Mouse (Mus musculus): Measurements from ENCODE around the gene Pan2.

DNA sequence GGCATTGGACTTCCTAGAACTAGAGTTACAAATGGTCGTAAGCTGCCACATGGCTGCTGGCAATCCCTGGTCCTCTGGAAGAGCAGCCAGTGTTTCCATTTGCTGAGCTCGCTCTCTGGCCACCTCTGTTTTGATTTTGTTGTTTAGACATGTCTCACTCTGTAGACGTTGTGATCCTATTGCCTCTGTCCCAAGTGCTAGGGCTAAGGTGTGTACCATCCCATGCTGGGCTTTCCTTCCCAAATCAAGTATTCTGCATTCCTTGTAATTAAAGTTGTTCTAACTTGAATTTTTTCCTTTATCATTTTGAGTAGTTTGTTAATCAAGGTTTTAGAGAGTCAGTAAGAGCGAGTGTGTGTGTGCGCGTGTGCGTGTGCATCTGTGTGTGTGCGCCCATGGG is 44.4 kb downstream of the Pan2 start:
- TF ChIP-seq TAL1 (IDR thresholded peaks at IDR 0.05; ENCODE audit: low read length) (no peak), GATA1 (IDR thresholded peaks at IDR 0.05; ENCODE audit: low read length) (no peak)

Measured in erythroblast, embryonic 14.5 days (primary cell).